Mouse (Mus musculus) midbrain, embryonic 16.5 days (tissue): ENCODE results near the gene Nfib. TPM values are rescaled to one million over a fixed set of nuclear protein-coding genes. Genes with fewer than 3 reads are reported as not detected.
A peak's percentile ranks its signal among the peaks of the same experiment; 100 is the strongest.

ENCODE experiments used
- ATAC-seq: fragments of 200-750 bp; cut with Nextera tagmentation; 2 replicates; pipeline ENCODE4 v1.8.0; 2017; ENCODE audit warnings: moderate TSS enrichment
- H3K27ac ChIP-seq: fragments of 300-500 bp; sonication (generic); 2 replicates; pipeline ENCODE4 v1.5.1; 2014; ENCODE audit warnings: mild to moderate bottlenecking, low read length, mixed read lengths
- H3K27me3 ChIP-seq: fragments of 300-500 bp; sonication (generic); 2 replicates; pipeline ENCODE4 v1.6.1; 2014; ENCODE audit warnings: low read depth, low read length, mixed read lengths; ENCODE audit not compliant: control insufficient read depth, insufficient read depth
- H3K36me3 ChIP-seq: fragments of 300-500 bp; sonication (generic); 2 replicates; pipeline ENCODE4 v1.6.1; 2014; ENCODE audit warnings: mild to moderate bottlenecking, low read length, moderate library complexity, mixed read lengths; ENCODE audit not compliant: control insufficient read depth, insufficient read depth
- H3K4me1 ChIP-seq: fragments of 300-500 bp; sonication (generic); 2 replicates; pipeline ENCODE4 v1.6.1; 2014; ENCODE audit warnings: mild to moderate bottlenecking, low read length, mixed read lengths; ENCODE audit not compliant: control insufficient read depth, insufficient read depth
- H3K4me2 ChIP-seq: fragments of 300-500 bp; sonication (generic); 2 replicates; pipeline ENCODE4 v1.6.1; 2014; ENCODE audit warnings: mild to moderate bottlenecking, low read length, mixed read lengths
- H3K4me3 ChIP-seq: fragments of 300-500 bp; sonication (generic); 2 replicates; pipeline ENCODE4 v1.5.1; 2014; ENCODE audit warnings: low read depth, mild to moderate bottlenecking, low read length, moderate library complexity, mixed read lengths
- H3K9ac ChIP-seq: fragments of 300-500 bp; sonication (generic); 2 replicates; pipeline ENCODE4 v1.6.1; 2014; ENCODE audit warnings: low read depth, low read length, mixed read lengths
- H3K9me3 ChIP-seq: fragments of 300-500 bp; sonication (generic); replicated peaks from 2 replicates; pipeline ENCODE4 v1.6.1; 2014; ENCODE audit warnings: mild to moderate bottlenecking, low read length, mixed read lengths; ENCODE audit not compliant: control insufficient read depth, poor library complexity, severe bottlenecking
- WGBS: fragments of 180-500 bp; shearing (Covaris S2); extraction: QIAGEN DNeasy Blood & Tissue Kit; methylation state at CpG from one replicate; pipeline ENCODE4 v1.1.7; 2014; 5-methylcytosine and 5-hydroxymethylcytosine counted together
- polyA plus RNA-seq: library from polyadenylated mRNA; unstranded; fragments of >200 nt; fragmentation: Nextera tagmentation; extraction: Ambion mirVana; gene quantifications from 2 replicates; pipeline ENCODE4 v1.2.1, GENCODE M21; 2015

The Nfib gene
- polyA plus RNA-seq, 1 experiment from 2014 or later = 47.2 TPM

GRCm38 (mm10) chr4:82715833-82716232 lies 10.3 kb upstream of the Nfib start:
- Histone ChIP-seq H3K4me3 (no peak overlapping the region), H3K9me3 (no peaks in the 10 kb centered on the region), H3K27ac (no peak overlapping the region), H3K4me2 (no peak overlapping the region), H3K36me3 (no peaks in the 10 kb centered on the region), H3K9ac (no peak overlapping the region), H3K4me1 (no peaks in the 10 kb centered on the region), H3K27me3 (no peaks in the 10 kb centered on the region)
- WGBS = 79% methylated on average over 2 of the region's 2 CpGs
- ATAC-seq = no peak

- H3K9ac ChIP-seq = no peak overlapping the region
- no peak overlapping the region for H3K4me2 ChIP-seq
- H3K4me1 ChIP-seq = no peaks in the 10 kb centered on the region
- 76% methylated on average over 7 of the region's 7 CpGs for WGBS
- no peak for ATAC-seq
- H3K4me3 ChIP-seq = no peak overlapping the region
- no peaks in the 10 kb centered on the region for H3K9me3 ChIP-seq
- no peak overlapping the region for H3K27ac ChIP-seq
- H3K27me3 ChIP-seq = no peaks in the 10 kb centered on the region
- no peaks in the 10 kb centered on the region for H3K36me3 ChIP-seq
Observed at GRCm38 (mm10) chr4:82711611-82712295, 6.2 kb upstream of the Nfib start.

GRCm38 (mm10) chr4:82709666-82710065 lies 4.1 kb upstream of the Nfib start:
- H3K27me3 ChIP-seq = no peaks in the 10 kb centered on the region
- no peaks in the 10 kb centered on the region for H3K36me3 ChIP-seq
- H3K27ac ChIP-seq = no peak overlapping the region
- 79% methylated on average over 6 of the region's 6 CpGs for WGBS
- H3K4me3 ChIP-seq = no peak overlapping the region
- H3K9me3 ChIP-seq = no peaks in the 10 kb centered on the region
- no peak overlapping the region for H3K4me2 ChIP-seq
- H3K9ac ChIP-seq = no peak overlapping the region
- peaks cover 11% of the 10 kb centered on the region for H3K4me1 ChIP-seq
- ATAC-seq = no peak

GRCm38 (mm10) chr4:82706012-82706411 lies 462 bp upstream of the Nfib start:
- Histone ChIP-seq H3K4me2 (no peak overlapping the region), H3K4me3 (no peak overlapping the region), H3K4me1 (peaks cover 13% of the 10 kb centered on the region), H3K27ac (peak overlapping the region; percentile 29; the same call in 1 of the 2 replicates), H3K9me3 (no peaks in the 10 kb centered on the region), H3K36me3 (no peaks in the 10 kb centered on the region), H3K9ac (no peak overlapping the region), H3K27me3 (no peaks in the 10 kb centered on the region)
- no peak for ATAC-seq
- 58% methylated on average over 2 of the region's 2 CpGs for WGBS

GRCm38 (mm10) chr4:82704079-82704830 lies 1.3 kb downstream of the Nfib start:
- H3K4me3 ChIP-seq = peak overlapping the region; percentile 15
- peak overlapping the region; percentile 62 for H3K27ac ChIP-seq
- H3K4me1 ChIP-seq = peaks cover 13% of the 10 kb centered on the region
- no peaks in the 10 kb centered on the region for H3K9me3 ChIP-seq
- H3K9ac ChIP-seq = no peak overlapping the region
- H3K27me3 ChIP-seq = no peaks in the 10 kb centered on the region
- no peaks in the 10 kb centered on the region for H3K36me3 ChIP-seq
- 54% methylated on average over 19 of the region's 19 CpGs for WGBS
- peak; percentile 12; the same call in 1 of the 2 replicates for ATAC-seq
- peak overlapping the region; percentile 42 for H3K4me2 ChIP-seq

- no peak for ATAC-seq
- Histone ChIP-seq H3K27ac (no peak overlapping the region), H3K4me3 (no peak overlapping the region), H3K27me3 (no peaks in the 10 kb centered on the region), H3K4me2 (no peak overlapping the region), H3K36me3 (no peaks in the 10 kb centered on the region), H3K4me1 (peaks cover 13% of the 10 kb centered on the region), H3K9ac (no peak overlapping the region), H3K9me3 (no peaks in the 10 kb centered on the region)
- WGBS = 69% methylated on average over 6 of the region's 6 CpGs
Observed at GRCm38 (mm10) chr4:82702808-82703207, 2.7 kb downstream of the Nfib start.

GRCm38 (mm10) chr4:82699504-82699903 lies 6.0 kb downstream of the Nfib start:
- Histone ChIP-seq H3K9me3 (no peaks in the 10 kb centered on the region), H3K4me3 (no peak overlapping the region), H3K9ac (no peak overlapping the region), H3K27ac (0 out of 2 replicates have a peak overlapping the region, but pooled peaks have one; percentile 58), H3K36me3 (no peaks in the 10 kb centered on the region), H3K4me2 (0 out of 2 replicates have a peak overlapping the region, but pooled peaks have one; percentile 3), H3K4me1 (peaks cover under 1% of the 10 kb centered on the region; the same call in 1 of the 2 replicates), H3K27me3 (no peaks in the 10 kb centered on the region)
- 55% methylated on average over 11 of the region's 11 CpGs for WGBS
- peak; percentile 59 for ATAC-seq

GRCm38 (mm10) chr4:82698616-82699015 lies 6.9 kb downstream of the Nfib start:
- Histone ChIP-seq H3K4me3 (no peak overlapping the region), H3K4me1 (no peaks in the 10 kb centered on the region), H3K36me3 (no peaks in the 10 kb centered on the region), H3K9ac (no peak overlapping the region), H3K27ac (no peak overlapping the region), H3K4me2 (no peak overlapping the region), H3K9me3 (no peaks in the 10 kb centered on the region), H3K27me3 (no peaks in the 10 kb centered on the region)
- 91% methylated on average over 12 of the region's 12 CpGs for WGBS
- no peak for ATAC-seq

GRCm38 (mm10) chr4:82697151-82697550 lies 8.4 kb downstream of the Nfib start:
- H3K27ac ChIP-seq = no peak overlapping the region
- H3K27me3 ChIP-seq = no peaks in the 10 kb centered on the region
- no peak overlapping the region for H3K4me3 ChIP-seq
- H3K9ac ChIP-seq = no peak overlapping the region
- no peaks in the 10 kb centered on the region for H3K4me1 ChIP-seq
- WGBS = 68% methylated on average over 6 of the region's 6 CpGs
- no peaks in the 10 kb centered on the region for H3K9me3 ChIP-seq
- ATAC-seq = no peak
- H3K36me3 ChIP-seq = no peaks in the 10 kb centered on the region
- H3K4me2 ChIP-seq = no peak overlapping the region
